Mouse (Mus musculus) erythroblast, adult 5-6 weeks (primary cell): ENCODE measurements around the gene Cops6. TPM values are rescaled to one million over a fixed set of nuclear protein-coding genes. Genes with fewer than 3 reads are reported as not detected.

Experiments
- ATAC-seq: replicated peaks from 2 replicates; pipeline ENCODE4 v1.8.0; 2016; ENCODE audit warnings: moderate number of reproducible peaks, mild to moderate bottlenecking, moderate TSS enrichment, inconsistent platforms; ENCODE audit not compliant: poor library complexity, low FRiP score, severe bottlenecking
- total RNA-seq, 2 experiments: library from RNA; stranded (forward) in 1 of 2; stranded (reverse) in 1 of 2; fragments of 150-400 nt in 1 of 2; fragments of 200-764, 138-1000 nt in 1 of 2; gene quantifications; 2 replicates each; pipeline versions ENCODE4 v1.2.3 to v1.2.4; 2015 to 2017; ENCODE audit warnings: low replicate concordance in 2 of 2

The Cops6 gene
- total RNA-seq (2015; ENCODE audit: low replicate concordance) (23.0 and 62.8 TPM in 2 replicates), total RNA-seq (2017; ENCODE audit: low replicate concordance) (17.0 and 19.7 TPM in 2 replicates)

- peak; percentile 96 for ATAC-seq
Measured at GRCm38 (mm10) chr5:138160842-138161665, at the start of gene Cops6. Cops6 (plus strand) TSS chr5:138161071.

- peak; percentile 99 for ATAC-seq
Measured at GRCm38 (mm10) chr5:138116255-138117198, 44.3 kb upstream of the Cops6 start, which contains the start of gene Zscan21. Zscan21 (plus strand) TSS chr5:138116903.

GRCm38 (mm10) chr5:138117199-138118015, 43.5 kb upstream of the Cops6 start:
- peak; percentile 26 for ATAC-seq

GRCm38 (mm10) chr5:138118041-138118440, 42.8 kb upstream of the Cops6 start:
- no peak for ATAC-seq

- ATAC-seq: no peak
Measured at GRCm38 (mm10) chr5:138132425-138133064, 28.3 kb upstream of the Cops6 start.

- no peak for ATAC-seq
Measured at GRCm38 (mm10) chr5:138137257-138137656, 23.6 kb upstream of the Cops6 start.

- peak; percentile 87 for ATAC-seq
Measured at GRCm38 (mm10) chr5:138137935-138138549, 22.8 kb upstream of the Cops6 start.

- no peak for ATAC-seq
Measured at GRCm38 (mm10) chr5:138138585-138138984, 22.3 kb upstream of the Cops6 start.

GRCm38 (mm10) chr5:138154390-138154789, 6.5 kb upstream of the Cops6 start:
- ATAC-seq: no peak

GRCm38 (mm10) chr5:138155443-138155976, 5.4 kb upstream of the Cops6 start, which contains the start of gene Zfp113:
Zfp113 (minus strand) TSS chr5:138155744.
- ATAC-seq: peak; percentile 96

GRCm38 (mm10) chr5:138160224-138160762, 578 bp upstream of the Cops6 start:
- no peak for ATAC-seq

- no peak for ATAC-seq
Measured at GRCm38 (mm10) chr5:138163046-138163445, 2.2 kb downstream of the Cops6 start.

- ATAC-seq: no peak
Measured at GRCm38 (mm10) chr5:138163610-138164009, 2.7 kb downstream of the Cops6 start.

- no peak for ATAC-seq
Measured at GRCm38 (mm10) chr5:138165594-138165993, 4.7 kb downstream of the Cops6 start.

- peak; percentile 83 for ATAC-seq
Measured at GRCm38 (mm10) chr5:138170936-138171561, 10.2 kb downstream of the Cops6 start.

- peak; percentile 80 for ATAC-seq
Measured at GRCm38 (mm10) chr5:138171695-138172491, 11.0 kb downstream of the Cops6 start, which contains the start of the genes Ap4m1 and Mcm7. Ap4m1 (plus strand) TSS chr5:138172002. Mcm7 (minus strand) TSS chr5:138172422.

- no peak for ATAC-seq
Measured at GRCm38 (mm10) chr5:138173217-138173616, 12.3 kb downstream of the Cops6 start.
